Mouse (Mus musculus): ENCODE data around the gene Gnao1. TPM values are rescaled to one million over a fixed set of nuclear protein-coding genes. Genes with fewer than 3 reads are reported as not detected.

The Gnao1 gene
- polyA plus RNA-seq, 2 experiments, result 4.3 to 13.5 TPM

DNA sequence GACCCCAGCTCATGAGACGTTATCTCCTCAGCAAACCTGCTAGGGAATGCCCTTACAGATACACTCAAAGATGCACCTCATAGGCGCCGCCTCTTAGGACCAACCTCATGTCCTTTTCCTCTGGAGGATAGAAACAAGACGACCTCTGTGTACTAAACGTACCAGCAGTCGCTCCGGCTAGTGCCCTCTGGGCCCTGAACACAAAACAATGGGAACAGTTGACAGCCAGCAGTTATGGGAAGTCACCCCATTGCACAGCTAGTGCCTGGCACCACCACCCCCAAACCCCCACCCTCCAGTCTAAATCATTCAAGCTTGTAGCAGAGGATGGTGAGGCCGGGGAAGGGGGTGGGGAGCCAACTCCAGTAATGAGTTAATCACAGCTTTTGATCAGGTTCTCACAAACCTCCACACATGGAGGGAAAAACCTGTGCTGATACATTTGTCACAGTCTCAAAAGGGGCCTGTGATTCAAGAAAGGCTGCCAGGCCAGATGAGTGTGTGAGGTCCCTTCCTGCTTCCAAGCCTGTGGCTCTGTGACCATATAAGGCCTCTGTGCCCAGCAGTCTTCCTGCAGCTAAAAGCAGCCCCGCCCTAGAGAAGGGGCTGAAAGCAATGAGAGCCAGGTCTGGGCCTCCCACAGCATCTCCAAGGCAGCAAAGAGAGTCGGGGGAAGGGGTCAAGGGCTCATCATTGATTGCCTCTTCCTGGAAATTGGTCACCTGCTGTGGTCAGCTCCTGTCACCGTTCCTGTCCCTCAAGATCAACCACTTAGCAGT lies 79.1 kb downstream of the Gnao1 start:
- Histone ChIP-seq H3K4me3 (replicated peaks; ENCODE audit: low read length) (no peak overlapping the region), H3K9me3 (ENCODE audit: control insufficient read depth, low read length) (no peaks in the 10 kb centered on the region), H3K27ac (replicated peaks; ENCODE audit: low read depth, low read length) (no peak overlapping the region), H3K9ac (ENCODE audit: low read depth, low read length, severe bottlenecking) (no peak overlapping the region), H3K4me1 (ENCODE audit: control insufficient read depth, insufficient read depth, low read length) (no peaks in the 10 kb centered on the region), H3K36me3 (ENCODE audit: control insufficient read depth, insufficient read depth, low read length) (no peaks in the 10 kb centered on the region), H3K4me2 (replicated peaks; ENCODE audit: low read depth, low read length, severe bottlenecking) (no peak overlapping the region), H3K27me3 (ENCODE audit: control insufficient read depth, insufficient read depth, low read length) (no peaks in the 10 kb centered on the region)
- WGBS, result 59% methylated on average over 11 of the region's 11 CpGs
- TF ChIP-seq POLR2A (IDR thresholded peaks at IDR 0.05; ENCODE audit: borderline replicate concordance, extremely low read depth, insufficient read depth, insufficient read length), result no peak
- DNase-seq (ENCODE audit: low spot score) (no peak), ATAC-seq (ENCODE audit: low FRiP score, low read depth) (no peak)

DNA sequence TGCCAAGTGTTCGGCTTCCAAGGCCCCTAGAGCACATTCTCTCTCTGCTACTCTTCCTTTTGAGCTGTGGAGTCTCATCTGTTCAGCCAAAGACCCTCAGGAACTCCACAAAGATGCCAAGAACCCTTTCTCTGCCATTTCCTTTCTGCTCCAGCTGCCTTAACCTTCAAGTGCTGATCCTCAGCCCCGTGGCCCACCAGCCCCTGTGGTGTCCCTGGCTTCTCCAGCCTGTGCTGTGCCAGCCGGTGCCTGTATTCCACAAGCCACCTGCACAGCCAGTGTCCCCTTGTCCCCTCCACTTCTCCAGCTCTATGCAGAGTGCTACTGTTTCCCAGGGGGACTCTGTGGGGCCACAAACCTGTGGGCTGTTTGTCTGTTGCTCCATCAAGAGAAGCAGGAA lies 83.8 kb downstream of the Gnao1 start:
- no peak overlapping the region for H3K27ac ChIP-seq (replicated peaks; ENCODE audit: low read depth, low read length)
- no peak overlapping the region for H3K4me2 ChIP-seq (replicated peaks; ENCODE audit: low read depth, low read length, severe bottlenecking)
- H3K9me3 ChIP-seq (ENCODE audit: control insufficient read depth, low read length), result no peaks in the 10 kb centered on the region
- no peak overlapping the region for H3K9ac ChIP-seq (ENCODE audit: low read depth, low read length, severe bottlenecking)
- H3K36me3 ChIP-seq (ENCODE audit: control insufficient read depth, insufficient read depth, low read length), result no peaks in the 10 kb centered on the region
- ATAC-seq (ENCODE audit: low FRiP score, low read depth) (no peak), DNase-seq (ENCODE audit: low spot score) (no peak)
- H3K4me3 ChIP-seq (replicated peaks; ENCODE audit: low read length), result no peak overlapping the region
- WGBS, result 79% methylated on average over 3 of the region's 3 CpGs
- no peaks in the 10 kb centered on the region for H3K27me3 ChIP-seq (ENCODE audit: control insufficient read depth, insufficient read depth, low read length)
- 0 out of 2 replicates have a peak, but pooled peaks cover 2% of the 10 kb centered on the region for H3K4me1 ChIP-seq (ENCODE audit: control insufficient read depth, insufficient read depth, low read length)
- TF ChIP-seq POLR2A (IDR thresholded peaks at IDR 0.05; ENCODE audit: borderline replicate concordance, extremely low read depth, insufficient read depth, insufficient read length), result no peak

DNA sequence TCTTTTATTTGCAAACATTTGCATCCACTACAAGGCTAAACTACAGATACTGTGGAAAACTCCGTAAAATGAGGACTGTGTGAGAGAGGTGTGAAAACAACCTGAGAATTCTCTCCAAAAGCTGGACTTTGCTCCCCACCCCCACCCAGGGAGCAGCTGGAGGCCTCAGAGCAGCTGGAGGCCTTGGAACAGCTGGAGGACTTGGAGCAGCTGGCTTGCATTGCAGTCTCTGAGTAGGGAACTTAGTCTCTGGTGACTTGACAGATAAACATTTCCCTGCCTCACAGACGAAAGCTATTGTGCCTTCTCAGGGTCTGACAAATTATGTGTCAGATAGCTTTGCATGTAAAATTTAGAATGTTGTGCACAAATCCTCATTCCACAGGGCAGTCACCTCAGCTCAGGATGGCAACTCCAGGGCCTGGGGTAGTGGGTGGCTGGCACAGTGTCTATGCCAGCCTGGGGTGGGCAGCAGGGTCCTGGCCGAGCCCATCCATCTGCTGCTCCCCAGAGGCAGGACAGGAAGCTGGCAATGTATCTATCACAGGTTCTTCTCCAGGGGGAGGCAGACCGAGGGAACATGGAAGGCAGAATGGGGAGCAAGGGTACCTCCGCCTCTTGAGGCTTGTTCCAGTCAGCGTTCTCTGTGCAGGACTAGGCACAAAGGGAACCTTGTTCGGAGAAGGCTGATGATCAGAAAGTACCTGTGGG lies 87.2 kb downstream of the Gnao1 start:
- H3K4me1 ChIP-seq (ENCODE audit: control insufficient read depth, insufficient read depth, low read length), result 0 out of 2 replicates have a peak, but pooled peaks cover 2% of the 10 kb centered on the region
- 70% methylated on average over 7 of the region's 7 CpGs for WGBS
- H3K27ac ChIP-seq (replicated peaks; ENCODE audit: low read depth, low read length), result no peak overlapping the region

DNA sequence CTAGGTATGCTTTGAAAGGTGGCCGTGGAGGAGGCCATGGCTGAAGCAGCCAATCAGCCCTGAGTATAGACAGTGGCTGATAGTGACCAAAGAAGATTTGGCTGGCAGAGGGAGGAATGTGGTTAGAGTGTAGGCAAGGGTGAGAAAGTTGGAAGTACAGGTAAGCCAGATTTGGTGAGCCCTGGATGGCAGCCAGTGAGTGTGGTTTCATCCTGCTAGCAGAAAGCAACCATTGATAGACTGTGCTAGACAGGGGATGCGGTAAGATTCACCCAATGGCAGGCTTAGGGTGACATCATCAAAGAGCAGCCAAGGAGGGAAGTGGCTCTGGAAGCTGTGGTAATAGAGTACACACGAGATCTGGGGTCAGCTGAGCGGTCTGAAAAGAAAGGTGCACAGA lies 88.8 kb downstream of the Gnao1 start:
- Histone ChIP-seq H3K36me3 (ENCODE audit: control insufficient read depth, insufficient read depth, low read length) (no peaks in the 10 kb centered on the region), H3K9ac (ENCODE audit: low read depth, low read length, severe bottlenecking) (no peak overlapping the region), H3K27me3 (ENCODE audit: control insufficient read depth, insufficient read depth, low read length) (no peaks in the 10 kb centered on the region), H3K4me2 (replicated peaks; ENCODE audit: low read depth, low read length, severe bottlenecking) (no peak overlapping the region), H3K27ac (replicated peaks; ENCODE audit: low read depth, low read length) (no peak overlapping the region), H3K4me1 (ENCODE audit: control insufficient read depth, insufficient read depth, low read length) (0 out of 2 replicates have a peak, but pooled peaks cover 2% of the 10 kb centered on the region), H3K4me3 (replicated peaks; ENCODE audit: low read length) (no peak overlapping the region), H3K9me3 (ENCODE audit: control insufficient read depth, low read length) (no peaks in the 10 kb centered on the region)
- DNase-seq (ENCODE audit: low spot score), result no peak
- no peak for TF ChIP-seq POLR2A (IDR thresholded peaks at IDR 0.05; ENCODE audit: borderline replicate concordance, extremely low read depth, insufficient read depth, insufficient read length)
- whole genome bisulfite sequencing, result 81% methylated on average over 4 of the region's 4 CpGs
- ATAC-seq (ENCODE audit: low FRiP score, low read depth), result no peak

More for the DNA sequence above, 87.2 kb downstream of the Gnao1 start:
- Histone ChIP-seq H3K9me3 (ENCODE audit: control insufficient read depth, low read length) (no peaks in the 10 kb centered on the region), H3K36me3 (ENCODE audit: control insufficient read depth, insufficient read depth, low read length) (no peaks in the 10 kb centered on the region), H3K9ac (ENCODE audit: low read depth, low read length, severe bottlenecking) (no peak overlapping the region), H3K27me3 (ENCODE audit: control insufficient read depth, insufficient read depth, low read length) (no peaks in the 10 kb centered on the region), H3K4me3 (replicated peaks; ENCODE audit: low read length) (no peak overlapping the region), H3K4me2 (replicated peaks; ENCODE audit: low read depth, low read length, severe bottlenecking) (no peak overlapping the region)
- ATAC-seq (ENCODE audit: low FRiP score, low read depth) (peak; percentile 53; the same call in 1 of the 2 replicates), DNase-seq (ENCODE audit: low spot score) (peak; percentile 31)
- TF ChIP-seq POLR2A (IDR thresholded peaks at IDR 0.05; ENCODE audit: borderline replicate concordance, extremely low read depth, insufficient read depth, insufficient read length), result no peak

DNA sequence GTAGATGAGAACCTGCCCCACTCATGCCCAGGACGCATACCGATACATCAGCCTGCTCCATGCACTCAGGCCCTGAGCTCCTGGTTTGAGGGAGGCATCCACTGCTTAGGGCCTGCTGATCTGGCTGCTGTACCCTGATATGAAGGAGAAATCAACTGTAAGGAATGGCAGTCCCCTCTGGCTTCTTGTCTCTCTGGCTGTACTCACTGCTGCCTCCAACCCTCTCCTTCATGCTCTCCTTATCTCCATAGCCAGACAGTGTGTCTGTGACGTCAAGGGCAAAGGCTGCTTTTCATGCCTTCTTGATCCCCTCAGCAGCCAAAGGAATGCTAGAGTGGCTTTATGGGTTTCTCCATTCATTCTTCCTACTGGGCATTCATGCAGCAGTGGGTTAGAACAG lies 92.3 kb downstream of the Gnao1 start:
- 78% methylated on average over 3 of the region's 3 CpGs for WGBS
- no peak for ATAC-seq (ENCODE audit: low FRiP score, low read depth)
- no peaks in the 10 kb centered on the region for H3K9me3 ChIP-seq (ENCODE audit: control insufficient read depth, low read length)

More for the DNA sequence above, 92.3 kb downstream of the Gnao1 start:
- Histone ChIP-seq H3K4me2 (replicated peaks; ENCODE audit: low read depth, low read length, severe bottlenecking) (no peak overlapping the region), H3K36me3 (ENCODE audit: control insufficient read depth, insufficient read depth, low read length) (no peaks in the 10 kb centered on the region), H3K4me3 (replicated peaks; ENCODE audit: low read length) (no peak overlapping the region), H3K27me3 (ENCODE audit: control insufficient read depth, insufficient read depth, low read length) (no peaks in the 10 kb centered on the region), H3K27ac (replicated peaks; ENCODE audit: low read depth, low read length) (no peak overlapping the region), H3K4me1 (ENCODE audit: control insufficient read depth, insufficient read depth, low read length) (0 out of 2 replicates have a peak, but pooled peaks cover 2% of the 10 kb centered on the region), H3K9ac (ENCODE audit: low read depth, low read length, severe bottlenecking) (no peak overlapping the region)
- no peak for DNase-seq (ENCODE audit: low spot score)
- TF ChIP-seq POLR2A (IDR thresholded peaks at IDR 0.05; ENCODE audit: borderline replicate concordance, extremely low read depth, insufficient read depth, insufficient read length), result no peak

Measured in limb, embryonic 14.5 days (tissue).